In genomic region chr4:148448179-148448852, GRCm38 (mm10) we compare ENCODE assay signal across 7 mouse cellular contexts. TPM values are rescaled to one million over a fixed set of nuclear protein-coding genes. Genes with fewer than 3 reads are reported as not detected.
A peak's percentile ranks its signal among the peaks of the same experiment; 100 is the strongest.
DNase-seq lines count a peak whose midpoint lies in the region; ATAC-seq lines count a peak whose summit lies in the region.

Gene Mtor (plus strand): TSS chr4:148448611.

- peak; percentile 96 for ATAC-seq in embryonic facial prominence, embryonic 12.5 days (ENCODE audit: insufficient number of reproducible peaks, insufficient read depth, low FRiP score, low TSS enrichment)
- ATAC-seq in limb, embryonic 11.5 days (ENCODE audit: insufficient number of reproducible peaks, low FRiP score, low TSS enrichment, low read depth): peak; percentile 95
- peak; percentile 96 for ATAC-seq in midbrain, embryonic 14.5 days (ENCODE audit: low FRiP score, low TSS enrichment)

- peak within 1 kb of the TSS; percentile 86 for H3K9ac ChIP-seq in embryonic facial prominence, embryonic 12.5 days
- peak within 1 kb of the TSS; percentile 86 for H3K9ac ChIP-seq in limb, embryonic 11.5 days (ENCODE audit: low read length)
- peak within 1 kb of the TSS; percentile 87 for H3K9ac ChIP-seq in midbrain, embryonic 14.5 days (replicated peaks; ENCODE audit: low read length)

- under 1% methylated on average over 55 of the region's 56 CpGs for WGBS in embryonic facial prominence, embryonic 12.5 days
- under 1% methylated on average over 51 of the region's 56 CpGs for WGBS in limb, embryonic 11.5 days
- 0% methylated on average over 56 of the region's 56 CpGs for WGBS in midbrain, embryonic 14.5 days

- H3K4me3 ChIP-seq in embryonic facial prominence, embryonic 12.5 days: peak within 1 kb of the TSS; percentile 88
- H3K4me3 ChIP-seq in limb, embryonic 11.5 days (ENCODE audit: low read depth, low read length): peak within 1 kb of the TSS; percentile 98
- peak within 1 kb of the TSS; percentile 95 for H3K4me3 ChIP-seq in midbrain, embryonic 14.5 days (replicated peaks; ENCODE audit: low read depth, low read length)

- no peaks in the 10 kb centered on the region for H3K27me3 ChIP-seq in embryonic facial prominence, embryonic 12.5 days
- no peaks in the 10 kb centered on the region for H3K27me3 ChIP-seq in limb, embryonic 11.5 days (ENCODE audit: control insufficient read depth, insufficient read depth, low read length)
- H3K27me3 ChIP-seq in midbrain, embryonic 14.5 days (ENCODE audit: control insufficient read depth, insufficient read depth, low read length): no peaks in the 10 kb centered on the region

- no peaks in the 10 kb centered on the region for H3K9me3 ChIP-seq in embryonic facial prominence, embryonic 12.5 days
- no peaks in the 10 kb centered on the region for H3K9me3 ChIP-seq in limb, embryonic 11.5 days (ENCODE audit: control insufficient read depth, low read length)
- H3K9me3 ChIP-seq in midbrain, embryonic 14.5 days (ENCODE audit: control insufficient read depth, low read length): no peaks in the 10 kb centered on the region

- H3K4me2 ChIP-seq in embryonic facial prominence, embryonic 12.5 days (replicated peaks): peak within 1 kb of the TSS; percentile 79
- peak within 1 kb of the TSS; percentile 55 for H3K4me2 ChIP-seq in limb, embryonic 11.5 days (ENCODE audit: low read depth, severe bottlenecking)
- peak within 1 kb of the TSS; percentile 79 for H3K4me2 ChIP-seq in midbrain, embryonic 14.5 days (ENCODE audit: low read length)

- DNase-seq in adrenal gland, postnatal 25 days: peak; percentile 91
- peak; percentile 100 for DNase-seq in heart, adult 11 months
- peak; percentile 92 for DNase-seq in kidney, adult 18-20 months
- DNase-seq in limb, embryonic 11.5 days (ENCODE audit: low spot score): peak; percentile 92
- DNase-seq in midbrain, embryonic 14.5 days: peak; percentile 98
- DNase-seq in spleen, adult 18-20 months: peak; percentile 86 to 87

- peaks cover 13% of the 10 kb centered on the region for H3K36me3 ChIP-seq in embryonic facial prominence, embryonic 12.5 days
- peaks cover 8% of the 10 kb centered on the region for H3K36me3 ChIP-seq in limb, embryonic 11.5 days (ENCODE audit: control insufficient read depth, insufficient read depth, low read length)
- H3K36me3 ChIP-seq in midbrain, embryonic 14.5 days (ENCODE audit: control insufficient read depth, insufficient read depth, low read length): peaks cover 13% of the 10 kb centered on the region

- H3K27ac ChIP-seq in embryonic facial prominence, embryonic 12.5 days: peak within 1 kb of the TSS; percentile 48; the same call in 1 of the 2 replicates
- no peak within 1 kb of the TSS for H3K27ac ChIP-seq in limb, embryonic 11.5 days (replicated peaks; ENCODE audit: low read depth, low read length)
- peak within 1 kb of the TSS; percentile 88 for H3K27ac ChIP-seq in midbrain, embryonic 14.5 days (replicated peaks; ENCODE audit: low read depth, low read length)

- peaks cover 21% of the 10 kb centered on the region for H3K4me1 ChIP-seq in embryonic facial prominence, embryonic 12.5 days
- H3K4me1 ChIP-seq in limb, embryonic 11.5 days (ENCODE audit: control insufficient read depth, insufficient read depth, low read length): peaks cover 11% of the 10 kb centered on the region
- H3K4me1 ChIP-seq in midbrain, embryonic 14.5 days (ENCODE audit: control insufficient read depth, insufficient read depth, low read length): peaks cover 21% of the 10 kb centered on the region

RNA-seq across cellular contexts. Expression of gene Mtor, which starts in this region (rescaled TPM):
- total RNA-seq in adrenal gland, postnatal 25 days (2021): 61.0 and 81.2 TPM in 2 replicates
- polyA plus RNA-seq in embryonic facial prominence, embryonic 12.5 days (2016; fragmentation: Nextera tagmentation; extraction: Ambion mirVana): 19.8 and 21.0 TPM in 2 replicates
- polyA plus RNA-seq in limb, embryonic 11.5 days (2014; fragmentation: Nextera tagmentation; extraction: Ambion mirVana): 23.0 and 27.3 TPM in 2 replicates
- 30.6 and 34.8 TPM in 2 replicates for polyA plus RNA-seq in midbrain, embryonic 14.5 days (2014; fragmentation: Nextera tagmentation; extraction: Ambion mirVana)
